Comparison of ENCODE assay signal across 8 mouse cellular contexts in genomic region chr13:72625236-72625950, GRCm38 (mm10). TPM values are rescaled to one million over a fixed set of nuclear protein-coding genes. Genes with fewer than 3 reads are reported as not detected.
A peak's percentile ranks its signal among the peaks of the same experiment; 100 is the strongest.
DNase-seq lines count a peak whose midpoint lies in the region; ATAC-seq and TF ChIP-seq lines count a peak whose summit lies in the region.

No protein-coding gene starts in this region.

- peak overlapping the region; percentile 46; the same call in 1 of the 2 replicates for H3K9ac ChIP-seq in hindbrain, embryonic 13.5 days
- H3K9ac ChIP-seq in lung, embryonic 14.5 days, result peak overlapping the region; percentile 55
- H3K9ac ChIP-seq in stomach, embryonic 14.5 days (replicated peaks; ENCODE audit: low read depth, low read length), result no peak overlapping the region

- DNase-seq in 3134 (ENCODE audit: extremely low read depth, insufficient read length, low spot score) (peak; percentile 86), R1 (ENCODE audit: low read depth, low spot score) (peak; percentile 33)
- DNase-seq in lung, embryonic 14.5 days, result peak; percentile 72
- no peak for DNase-seq in gastrocnemius, postnatal 36 days
- DNase-seq in gastrocnemius, postnatal 4 days (ENCODE audit: low spot score in 2 of 2), result no peak
- no peak for DNase-seq in left cerebral cortex, adult 18-20 months (ENCODE audit: low spot score in 2 of 2)

- peak overlapping the region; percentile 70 for H3K4me3 ChIP-seq in hindbrain, embryonic 13.5 days
- peak overlapping the region; percentile 58 for H3K4me3 ChIP-seq in lung, embryonic 14.5 days (ENCODE audit: low read depth, low read length)
- peak overlapping the region; percentile 17; the same call in 1 of the 2 replicates for H3K4me3 ChIP-seq in stomach, embryonic 14.5 days (ENCODE audit: low read depth, low read length)

- ATAC-seq in hindbrain, embryonic 13.5 days (ENCODE audit: low FRiP score), result no peak
- ATAC-seq in lung, embryonic 14.5 days (ENCODE audit: insufficient read depth), result no peak
- no peak for ATAC-seq in stomach, embryonic 14.5 days (ENCODE audit: insufficient number of reproducible peaks, insufficient read depth, low FRiP score, low read depth)

- 8% methylated on average over 28 of the region's 28 CpGs for WGBS in hindbrain, embryonic 13.5 days
- 4% methylated on average over 28 of the region's 28 CpGs for WGBS in lung, embryonic 14.5 days
- WGBS in stomach, embryonic 14.5 days, result 6% methylated on average over 28 of the region's 28 CpGs

- peak overlapping the region; percentile 72 for H3K4me2 ChIP-seq in hindbrain, embryonic 13.5 days
- peak overlapping the region; percentile 62 for H3K4me2 ChIP-seq in lung, embryonic 14.5 days
- H3K4me2 ChIP-seq in stomach, embryonic 14.5 days (replicated peaks; ENCODE audit: low read depth, low read length), result 0 out of 2 replicates have a peak overlapping the region, but pooled peaks have one; percentile 12

- intact Hi-C loops in gastrocnemius, postnatal 36 days (cut with DNase I), result loop anchor here (10.0 kb wide), 1 partner anchor 661 kb away; the partner anchor contains the start of gene Irx1

- H3K36me3 ChIP-seq in hindbrain, embryonic 13.5 days, result no peaks in the 10 kb centered on the region
- no peaks in the 10 kb centered on the region for H3K36me3 ChIP-seq in lung, embryonic 14.5 days (ENCODE audit: insufficient read depth)
- no peaks in the 10 kb centered on the region for H3K36me3 ChIP-seq in stomach, embryonic 14.5 days (ENCODE audit: control insufficient read depth, insufficient read depth, low read length)

- no peak overlapping the region for H3K27ac ChIP-seq in hindbrain, embryonic 13.5 days
- peak overlapping the region; percentile 32; the same call in 1 of the 2 replicates for H3K27ac ChIP-seq in lung, embryonic 14.5 days (ENCODE audit: low read depth)
- H3K27ac ChIP-seq in stomach, embryonic 14.5 days (ENCODE audit: low read length), result no peak overlapping the region

- peaks cover 50% of the 10 kb centered on the region for H3K4me1 ChIP-seq in hindbrain, embryonic 13.5 days (replicated peaks)
- H3K4me1 ChIP-seq in lung, embryonic 14.5 days (ENCODE audit: insufficient read depth), result no peaks in the 10 kb centered on the region
- peaks cover 6% of the 10 kb centered on the region; the same call in 1 of the 2 replicates for H3K4me1 ChIP-seq in stomach, embryonic 14.5 days (ENCODE audit: control insufficient read depth, insufficient read depth, low read length)

- TF ChIP-seq CTCF in lung, embryonic 14.5 days (IDR thresholded peaks at IDR 0.05; ENCODE audit: low read depth), result no peak

- peaks cover 89% of the 10 kb centered on the region for H3K27me3 ChIP-seq in hindbrain, embryonic 13.5 days
- peaks cover 91% of the 10 kb centered on the region for H3K27me3 ChIP-seq in lung, embryonic 14.5 days (ENCODE audit: insufficient read depth, low read length)
- peaks cover 72% of the 10 kb centered on the region for H3K27me3 ChIP-seq in stomach, embryonic 14.5 days (ENCODE audit: control insufficient read depth, insufficient read depth, low read length)

- H3K9me3 ChIP-seq in hindbrain, embryonic 13.5 days, result no peaks in the 10 kb centered on the region
- H3K9me3 ChIP-seq in lung, embryonic 14.5 days (ENCODE audit: low read depth, low read length), result no peaks in the 10 kb centered on the region
- H3K9me3 ChIP-seq in stomach, embryonic 14.5 days (ENCODE audit: control insufficient read depth, low read depth, low read length), result no peaks in the 10 kb centered on the region

RNA-seq across cellular contexts. Expression of gene Irx2, which starts 3.2 kb away (rescaled TPM):
- polyA plus RNA-seq in hindbrain, embryonic 13.5 days (2015; fragmentation: Nextera tagmentation; extraction: Ambion mirVana), result 36.4 and 40.7 TPM in 2 replicates
- 32.5 and 38.7 TPM in 2 replicates for polyA plus RNA-seq in lung, embryonic 14.5 days (2014; fragmentation: Nextera tagmentation; extraction: Ambion mirVana)
- polyA plus RNA-seq in stomach, embryonic 14.5 days (2014; fragmentation: Nextera tagmentation; extraction: Ambion mirVana), result 1.9 and 3.3 TPM in 2 replicates
- total RNA-seq in gastrocnemius, postnatal 36 days (2021), result not detected
- total RNA-seq in gastrocnemius, postnatal 4 days (2021), result under 1 TPM; 0.49 to 0.52 TPM
- not detected for total RNA-seq in left cerebral cortex, adult 18-20 months (2021)

Comparison
In these comparisons a context has a peak if more than half of its experiments do, and no peak if none do; other contexts are left out.
1. DNase-seq: peak in 3134 (single experiment), R1 (single experiment) and lung, embryonic 14.5 days (single experiment); none in gastrocnemius, postnatal 36 days (0 of 2), gastrocnemius, postnatal 4 days (0 of 2) and left cerebral cortex, adult 18-20 months (0 of 2).
2. H3K4me2 ChIP-seq: peak in every context shown above with its lines; median percentile 72 in hindbrain, embryonic 13.5 days; 62 in lung, embryonic 14.5 days; 12 in stomach, embryonic 14.5 days.
3. H3K4me3 ChIP-seq: peak in every context shown above with its lines; median percentile 70 in hindbrain, embryonic 13.5 days; 58 in lung, embryonic 14.5 days; 17 in stomach, embryonic 14.5 days.